Mouse (Mus musculus) right cerebral cortex, postnatal 25 days (tissue): ENCODE measurements at regions not wholly inside any gene's neighbourhood (a gene's known extent, or its start where the extent isn't known, plus 50 kb on each side); places are given as distances from the start of the nearest gene placed in this dataset.
A peak's percentile ranks its signal among the peaks of the same experiment; 100 is the strongest.

Experiments used
- DNase-seq: peaks from one replicate; pipeline ENCODE4 v3.0.0; 2022

DNA sequence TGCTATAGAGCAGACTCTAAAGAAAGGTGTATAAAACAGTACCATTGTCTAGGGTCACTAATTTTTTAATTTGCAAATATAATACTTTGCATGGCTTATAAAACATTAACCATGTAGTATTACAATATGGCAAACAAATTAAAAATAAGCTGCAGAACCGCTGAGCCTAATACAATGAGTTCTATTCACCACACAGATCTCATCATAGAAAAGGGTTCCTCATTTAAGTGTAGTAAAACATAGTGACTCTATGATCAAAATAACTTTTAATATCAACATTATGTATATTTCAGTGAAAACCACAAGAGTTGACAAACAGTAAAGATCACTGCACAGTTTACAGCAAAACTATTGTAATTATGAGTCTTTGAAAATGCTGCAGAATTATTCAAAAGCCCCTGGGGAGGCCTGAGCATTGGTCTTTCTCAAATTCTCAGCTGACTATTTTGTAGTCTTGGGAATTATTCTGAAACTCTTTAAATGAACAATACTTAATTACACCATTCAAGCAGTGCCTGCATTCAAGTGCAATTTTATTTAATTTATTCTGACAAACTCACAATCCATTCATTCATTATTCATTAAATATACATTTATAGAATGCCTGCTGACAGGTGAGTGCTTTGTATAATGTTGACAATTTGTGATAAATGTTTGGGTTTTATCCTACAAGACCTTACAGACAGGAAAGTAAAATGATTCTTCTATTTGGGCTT is 60.3 kb downstream of the Pcdh20 start:
- no peak for DNase-seq

DNA sequence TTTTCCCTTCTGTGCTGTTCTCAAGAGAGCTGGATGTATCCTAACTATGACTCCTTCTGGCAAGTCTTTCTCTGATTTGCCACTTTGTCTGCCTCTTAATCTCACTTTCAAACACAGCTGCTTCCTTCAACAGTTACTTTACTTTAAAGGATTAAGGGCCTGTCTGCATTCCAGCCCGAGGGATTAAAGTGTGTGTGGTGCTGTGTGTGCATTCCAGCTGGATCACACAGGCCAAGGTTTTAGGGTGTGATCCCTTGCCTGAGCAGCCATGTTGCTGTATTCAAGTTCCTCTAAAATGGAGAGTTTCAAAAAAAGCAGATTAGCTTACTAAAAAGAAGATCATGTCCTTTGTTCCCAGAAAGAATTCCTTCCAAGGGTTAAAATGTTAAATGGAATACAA is 71.9 kb downstream of the Pcdh20 start:
- DNase-seq: no peak

DNA sequence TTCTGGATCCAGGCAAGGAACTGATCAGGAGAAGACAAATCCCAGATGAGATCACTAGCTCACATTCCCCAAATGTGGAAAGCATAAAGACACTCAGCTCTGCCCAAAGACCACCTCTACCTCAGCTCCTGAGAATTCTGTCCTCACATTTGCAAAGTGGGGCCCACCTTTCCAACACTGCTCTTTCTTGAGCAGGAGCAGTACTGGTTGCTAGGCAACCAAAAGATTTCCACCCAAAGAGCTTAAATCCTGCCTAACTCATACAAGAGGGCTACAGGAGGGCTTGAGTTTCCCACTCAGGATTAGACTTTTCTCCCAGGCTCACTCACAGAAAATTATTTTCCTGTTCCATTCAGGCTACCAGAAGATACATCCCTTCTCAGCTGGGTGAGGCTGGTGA is 74.0 kb downstream of the Pcdh20 start:
- no peak for DNase-seq

DNA sequence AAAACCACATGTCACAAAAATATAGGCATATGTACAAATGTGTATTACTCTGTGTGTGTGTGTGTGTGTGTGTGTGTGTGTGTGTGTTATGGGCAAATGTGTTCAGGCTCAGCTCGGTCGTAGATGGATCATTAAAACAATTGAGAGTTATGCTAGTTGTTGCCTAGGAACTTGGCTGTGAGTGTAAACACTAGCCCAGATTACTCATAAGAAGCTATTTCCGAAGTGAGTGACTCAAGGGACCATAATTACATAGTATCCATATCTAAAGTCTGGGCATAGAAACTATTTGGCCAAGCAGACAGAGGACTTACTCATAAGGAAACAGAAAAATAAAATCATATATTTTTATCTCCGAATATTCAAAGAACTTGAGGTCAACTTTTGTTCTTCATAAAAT is 76.2 kb downstream of the Pcdh20 start:
- DNase-seq: no peak

DNA sequence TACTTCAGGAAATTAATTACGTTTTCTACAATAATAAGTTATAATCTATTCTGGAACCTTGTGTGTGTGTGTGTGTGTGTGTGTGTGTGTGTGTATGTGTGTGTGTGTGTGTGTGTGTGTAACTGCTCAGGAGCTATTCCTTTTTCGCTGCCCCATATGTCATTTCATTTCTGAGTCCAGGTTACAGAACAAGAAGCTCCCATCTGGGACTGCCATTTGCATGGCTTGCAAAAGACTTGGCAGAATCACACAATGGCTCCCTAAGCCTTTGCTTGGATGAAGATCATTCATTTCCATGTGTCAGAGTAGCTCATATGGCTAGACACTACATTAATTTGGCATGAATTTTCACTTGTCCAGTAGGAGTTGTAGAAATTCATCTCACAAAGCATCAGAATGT is 86.6 kb downstream of the Pcdh20 start:
- DNase-seq: no peak

DNA sequence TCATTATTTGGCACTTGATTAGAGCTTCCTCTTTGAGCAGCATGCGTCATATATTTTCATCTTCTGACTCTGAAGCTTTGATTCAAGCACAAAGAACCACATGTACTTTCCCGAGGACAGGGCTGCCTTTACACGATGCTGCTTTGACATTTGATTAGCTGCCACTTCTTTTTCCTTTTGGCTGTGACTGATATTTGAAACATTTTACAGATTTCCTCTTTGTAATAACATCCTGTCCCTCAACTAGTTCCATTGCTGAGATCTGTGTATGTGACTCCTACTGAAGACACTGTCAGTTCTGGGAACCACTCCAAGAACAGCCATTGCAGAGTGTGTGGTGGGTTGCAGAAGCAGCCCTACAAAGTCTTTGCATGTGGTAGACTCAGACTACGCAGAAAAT is 124.0 kb downstream of the Pcdh20 start:
- peak; percentile 16 for DNase-seq

DNA sequence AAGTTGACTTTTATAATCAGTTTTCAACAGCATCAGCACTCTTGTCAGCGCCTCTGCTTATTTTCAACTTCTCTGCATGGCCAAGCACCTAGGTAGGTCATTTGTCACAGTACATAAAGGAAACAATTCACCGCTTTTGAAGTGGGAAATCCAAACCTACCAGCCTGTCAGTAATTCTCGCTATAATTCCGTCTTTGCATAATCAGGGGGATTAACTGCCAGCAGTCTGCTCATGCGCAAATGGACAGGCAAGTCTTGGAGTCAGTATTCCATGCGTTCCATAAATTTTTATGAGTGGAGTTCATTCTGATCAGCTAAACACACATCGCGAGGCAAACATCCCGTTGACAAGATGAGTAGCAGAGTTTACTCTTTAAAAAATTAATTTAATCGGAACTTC is 133.9 kb downstream of the Pcdh20 start:
- DNase-seq: no peak

DNA sequence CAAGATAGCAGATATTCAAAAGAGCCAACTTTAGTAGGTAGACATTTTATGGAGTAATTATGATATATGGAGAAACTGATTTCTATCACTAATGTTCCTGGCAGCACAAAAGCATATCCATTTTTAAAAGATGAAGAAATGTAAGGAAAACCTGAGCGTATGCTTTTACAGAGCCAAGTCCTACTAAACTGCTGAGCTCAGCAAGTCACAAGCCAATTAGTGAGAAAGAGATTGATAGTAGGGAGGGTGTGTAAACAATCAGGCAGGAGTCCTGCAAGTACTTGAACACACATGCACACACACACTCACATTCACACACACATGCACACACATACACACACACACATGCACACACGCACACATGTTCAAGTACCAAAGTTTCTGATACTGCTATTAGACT is 140.6 kb downstream of the Pcdh20 start:
- DNase-seq: no peak

DNA sequence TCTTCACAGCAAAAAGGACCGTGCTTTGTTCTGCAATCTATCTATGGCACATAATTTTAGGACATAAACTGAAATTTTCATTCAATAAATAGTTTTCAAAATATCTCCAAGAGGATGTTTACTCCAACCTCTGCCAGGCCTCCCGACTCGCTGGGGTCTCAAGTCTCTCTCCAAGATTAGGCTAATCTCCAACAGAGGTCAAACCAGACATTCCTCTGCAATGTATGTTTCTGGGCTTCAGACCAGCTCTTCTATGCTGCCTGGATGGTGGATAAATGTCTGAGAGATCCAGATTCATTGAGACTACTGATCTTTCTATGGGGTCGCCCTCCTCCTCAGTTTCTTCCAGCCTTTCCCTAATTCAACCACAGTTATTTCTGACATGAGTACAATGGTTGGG is 144.8 kb downstream of the Pcdh20 start:
- no peak for DNase-seq

DNA sequence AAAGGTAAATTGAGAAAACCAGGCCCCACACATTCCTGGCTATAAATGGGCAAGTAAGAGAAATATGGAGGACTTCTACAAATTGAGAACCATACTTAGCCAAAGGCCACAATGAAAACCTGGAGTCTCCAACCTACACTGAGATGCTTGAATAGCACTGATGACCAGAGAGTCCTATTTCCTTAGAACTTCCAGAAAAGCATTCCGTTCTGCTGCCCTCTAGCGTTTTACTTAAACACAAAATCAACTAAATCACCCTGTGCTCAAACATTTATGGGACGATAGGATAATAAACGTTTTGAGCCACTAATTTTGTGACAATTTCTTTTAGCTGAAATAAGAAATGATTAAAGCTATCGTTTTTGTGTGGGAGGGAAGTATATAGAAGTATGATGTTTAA is 192.9 kb downstream of the Pcdh20 start:
- DNase-seq: no peak

DNA sequence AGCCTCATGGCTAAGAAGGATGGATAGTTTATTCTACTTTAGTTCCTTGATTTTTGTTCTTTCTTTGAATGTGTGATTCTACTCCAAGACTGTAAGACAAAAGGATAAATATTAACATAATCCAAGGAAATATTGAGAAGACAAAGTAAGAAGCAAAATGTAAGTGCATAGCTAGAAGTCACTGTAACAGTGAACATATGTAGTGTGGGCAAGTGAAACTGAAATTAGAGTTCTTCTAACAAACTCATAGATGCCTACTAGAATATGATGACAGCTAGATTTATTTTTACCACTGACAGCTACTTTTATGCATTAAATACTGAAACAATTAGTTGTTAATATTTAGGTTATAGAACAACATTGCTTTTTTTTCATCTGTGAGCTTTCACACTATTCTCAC is 206.4 kb downstream of the Pcdh20 start:
- no peak for DNase-seq

DNA sequence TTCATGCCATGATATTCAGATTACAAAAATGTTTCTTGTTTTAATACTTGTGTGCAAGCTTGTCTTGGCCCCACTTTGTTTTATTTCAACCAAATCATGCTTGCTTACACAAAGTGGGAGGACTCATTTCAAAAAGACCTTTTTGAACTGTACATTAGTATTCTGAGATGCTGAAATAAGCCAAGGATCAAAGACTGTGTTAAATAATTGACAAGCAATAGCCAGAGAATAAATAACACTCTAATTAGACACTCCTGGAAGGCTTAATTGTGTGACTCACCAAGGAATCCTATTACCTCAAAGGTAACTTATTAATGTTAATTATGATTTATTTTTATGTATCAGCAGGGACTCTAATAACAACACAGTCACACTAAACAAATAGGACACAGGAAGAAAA is 212.2 kb downstream of the Pcdh20 start:
- no peak for DNase-seq

DNA sequence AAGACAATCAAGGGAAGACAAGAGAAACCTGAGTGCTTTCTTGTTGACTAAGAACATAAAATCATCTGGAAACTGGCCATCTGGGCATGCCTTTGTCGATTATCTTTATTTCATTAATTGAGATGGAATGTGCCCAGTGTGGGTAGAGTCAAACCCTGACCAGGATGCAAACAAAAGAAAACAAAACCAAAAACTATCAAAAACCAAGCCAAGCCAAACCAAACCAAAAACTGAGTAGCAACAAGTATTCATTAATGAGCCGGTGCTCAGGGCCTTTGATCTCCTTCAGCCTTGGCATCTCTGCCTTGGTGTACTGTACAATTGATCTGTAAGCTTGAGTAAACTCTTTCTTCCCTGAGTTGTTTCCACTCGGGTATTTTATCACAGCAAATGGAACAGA is 216.1 kb downstream of the Pcdh20 start:
- no peak for DNase-seq
